8 mouse cellular contexts compared by ENCODE assay signal in genomic region chr13:41571368-41572350, GRCm38 (mm10). TPM values are rescaled to one million over a fixed set of nuclear protein-coding genes. Genes with fewer than 3 reads are reported as not detected.
DNase-seq lines count a peak whose midpoint lies in the region; ATAC-seq and TF ChIP-seq lines count a peak whose summit lies in the region.

No protein-coding gene starts in this region.

- H3K4me3 ChIP-seq in kidney, adult 2 months (ENCODE audit: insufficient read depth, low read depth, low read length), result no peak overlapping the region
- no peak overlapping the region for H3K4me3 ChIP-seq in limb, embryonic 10.5 days
- no peak overlapping the region for H3K4me3 ChIP-seq in stomach, embryonic 16.5 days (replicated peaks; ENCODE audit: low read length)

- no peak overlapping the region for H3K27ac ChIP-seq in kidney, adult 2 months (ENCODE audit: insufficient read depth, low read depth, low read length)
- no peak overlapping the region for H3K27ac ChIP-seq in limb, embryonic 10.5 days
- no peak overlapping the region for H3K27ac ChIP-seq in stomach, embryonic 16.5 days (ENCODE audit: low read length)

- 0 out of 2 replicates have a peak overlapping the region, but pooled peaks have one; percentile 7 for H3K4me2 ChIP-seq in stomach, embryonic 16.5 days (ENCODE audit: low read depth, low read length)

- TF ChIP-seq CTCF in kidney, adult 2 months (conservative IDR thresholded peaks at IDR 0.05; ENCODE audit: insufficient read depth, insufficient read length, low read depth, low read length), result peak; percentile 77

- TF ChIP-seq POLR2A in kidney, adult 2 months (IDR thresholded peaks at IDR 0.05; ENCODE audit: low read depth, low read length), result no peak

- peak; percentile 87 for ATAC-seq in activated CD4-positive, CD25-positive, alpha-beta regulatory T cell, adult 4 months
- no peak for ATAC-seq in stomach, embryonic 16.5 days (ENCODE audit: insufficient read depth, low FRiP score)

- H3K27me3 ChIP-seq in kidney, adult 2 months (replicated peaks; ENCODE audit: control insufficient read depth, insufficient read depth, low read length), result no peaks in the 10 kb centered on the region
- H3K27me3 ChIP-seq in limb, embryonic 10.5 days (ENCODE audit: low read depth, poor library complexity, severe bottlenecking), result no peaks in the 10 kb centered on the region
- no peaks in the 10 kb centered on the region for H3K27me3 ChIP-seq in stomach, embryonic 16.5 days (ENCODE audit: control insufficient read depth, insufficient read depth, low read length)

- DNase-seq in A20 (ENCODE audit: low read depth, low spot score), result peak; percentile 88
- peak; percentile 45 to 89 for DNase-seq in cerebellum, postnatal 4 days (ENCODE audit: low spot score in 2 of 2)
- DNase-seq in gastrocnemius, adult 18-20 months (ENCODE audit: low spot score), result peak; percentile 94
- DNase-seq in kidney, adult 2 months, result peak; percentile 95
- peak; percentile 64 for DNase-seq in limb, embryonic 10.5 days (ENCODE audit: low spot score)
- peak; percentile 97 for DNase-seq in naive thymus-derived CD4-positive, alpha-beta T cell, adult 2 months (ENCODE audit: low read depth)

- no peak overlapping the region for H3K9ac ChIP-seq in stomach, embryonic 16.5 days (ENCODE audit: low read length)

- H3K4me1 ChIP-seq in kidney, adult 2 months (ENCODE audit: control insufficient read depth, insufficient read depth, low read length), result no peaks in the 10 kb centered on the region; the same call in 1 of the 2 replicates
- peaks cover 18% of the 10 kb centered on the region for H3K4me1 ChIP-seq in limb, embryonic 10.5 days
- H3K4me1 ChIP-seq in stomach, embryonic 16.5 days (ENCODE audit: control insufficient read depth, insufficient read depth, low read length), result 0 out of 2 replicates have a peak, but pooled peaks cover 4% of the 10 kb centered on the region

- WGBS in kidney, adult 2 months, result 51% methylated on average over 13 of the region's 13 CpGs
- WGBS in limb, embryonic 10.5 days, result 49% methylated on average over 13 of the region's 13 CpGs
- WGBS in stomach, embryonic 16.5 days, result 46% methylated on average over 13 of the region's 13 CpGs

- H3K9me3 ChIP-seq in limb, embryonic 10.5 days (replicated peaks), result no peaks in the 10 kb centered on the region
- H3K9me3 ChIP-seq in stomach, embryonic 16.5 days (replicated peaks; ENCODE audit: control insufficient read depth, low read length), result 0 out of 2 replicates have a peak, but pooled peaks cover 1% of the 10 kb centered on the region

- H3K36me3 ChIP-seq in kidney, adult 2 months (ENCODE audit: control insufficient read depth, insufficient read depth, low read length), result no peaks in the 10 kb centered on the region
- H3K36me3 ChIP-seq in limb, embryonic 10.5 days, result no peaks in the 10 kb centered on the region
- H3K36me3 ChIP-seq in stomach, embryonic 16.5 days (ENCODE audit: control insufficient read depth, insufficient read depth, low read length), result no peaks in the 10 kb centered on the region

RNA-seq across cellular contexts. Expression of gene Tmem170b, which starts 34.0 kb away (rescaled TPM):
- 10 to 100 TPM; 10.5 to 10.8 TPM for polyA plus RNA-seq in activated CD4-positive, CD25-positive, alpha-beta regulatory T cell, adult 4 months (2017; shearing (Covaris generic))
- 10 to 100 TPM; 28.1 to 28.7 TPM for total RNA-seq in gastrocnemius, adult 18-20 months (2021)
- polyA plus RNA-seq in kidney, adult 2 months (2012; rRNA removed), result 4.0 and 4.2 TPM in 2 replicates
- 4.4 and 7.2 TPM in 2 replicates for polyA plus RNA-seq in limb, embryonic 10.5 days (2016; fragmentation: Nextera tagmentation; extraction: Ambion mirVana)
- polyA plus RNA-seq in stomach, embryonic 16.5 days (2015; fragmentation: Nextera tagmentation; extraction: Ambion mirVana), result 9.4 and 10.1 TPM in 2 replicates
